Mouse (Mus musculus): ENCODE measurements around the gene Insc.

DNA sequence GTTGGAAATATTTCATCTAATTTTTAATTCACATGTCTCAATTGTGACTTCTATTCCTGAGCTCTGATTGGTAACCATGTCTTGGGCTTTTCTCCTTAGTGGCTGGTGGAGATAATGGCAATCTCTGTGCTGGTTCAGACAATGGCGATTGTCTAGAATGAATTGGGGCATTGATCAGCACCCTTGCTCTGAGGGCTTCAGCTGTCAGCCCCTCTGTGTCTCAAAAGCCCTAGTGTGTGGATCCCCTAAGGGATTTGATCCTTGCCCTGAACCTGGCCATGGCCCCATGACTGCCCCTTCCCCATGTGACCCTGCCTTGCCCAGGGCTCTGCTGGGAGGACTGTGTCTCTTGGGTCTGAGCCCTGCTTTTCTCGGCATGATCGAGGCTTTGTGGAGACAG lies 4.1 kb downstream of the Insc start:
- TF ChIP-seq POLR2A (IDR thresholded peaks at IDR 0.05; ENCODE audit: low read depth, low read length): no peak
- no peak for TF ChIP-seq CTCF (IDR thresholded peaks at IDR 0.05; ENCODE audit: extremely low read depth, insufficient read length, insufficient replicate concordance, low read depth, low read length)

Measured in small intestine, adult 2 months (tissue).